Comparison of ENCODE assay signal across 25 mouse cellular contexts in genomic region chr13:80188734-80189133, GRCm38 (mm10).
DNase-seq lines count a peak whose midpoint lies in the region; ATAC-seq and TF ChIP-seq lines count a peak whose summit lies in the region.
"Had no signal": no experiment of that assay in that cellular context is flagged by ENCODE, and none has a peak within 500 bp of the region (broad histone marks: within the 10 kb centered on the region; RNA-seq: fewer than 3 reads in every experiment).

No protein-coding gene starts in this region.

- H3K4me1 ChIP-seq in forebrain, postnatal 0 days (ENCODE audit: insufficient read depth): no peaks in the 10 kb centered on the region
- no peaks in the 10 kb centered on the region for H3K4me1 ChIP-seq in forebrain, embryonic 10.5 days
- no peaks in the 10 kb centered on the region for H3K4me1 ChIP-seq in MEL (ENCODE audit: control insufficient read depth in 1 of 2, insufficient read depth in 2 of 2, low read length in 2 of 2)
- H3K4me1 ChIP-seq: embryonic facial prominence, embryonic 12.5 days; forebrain, embryonic 12.5 days; hindbrain, embryonic 12.5 days had no signal

- peak; percentile 2 for DNase-seq in forebrain, postnatal 0 days
- DNase-seq in forebrain, embryonic 10.5 days (ENCODE audit: extremely low spot score, low spot score): no peak
- no peak for DNase-seq in layer of hippocampus, adult 2 months (ENCODE audit: low spot score in 2 of 2)
- no peak for DNase-seq in layer of hippocampus, postnatal 25 days (ENCODE audit: extremely low spot score in 1 of 2, low spot score in 1 of 2)
- DNase-seq in 416B (ENCODE audit: low read depth) (peak; percentile 2), MEL (ENCODE audit: low read depth, low spot score) (no peak), MN1 (ENCODE audit: low spot score) (no peak)
- no peak for DNase-seq in heart, adult 18-20 months
- DNase-seq: adrenal gland, adult 2 months; adrenal gland, postnatal 25 days; cerebellum, adult 2 months; cerebellum, postnatal 10 days; embryo, embryonic 11 days; gastrocnemius, postnatal 14 days; heart, postnatal 10 days; heart, postnatal 4 days had no signal

- H3K27me3 ChIP-seq in forebrain, postnatal 0 days (ENCODE audit: insufficient read depth, low read length): no peaks in the 10 kb centered on the region
- H3K27me3 ChIP-seq in forebrain, embryonic 10.5 days (ENCODE audit: poor library complexity, severe bottlenecking): no peaks in the 10 kb centered on the region
- no peaks in the 10 kb centered on the region for H3K27me3 ChIP-seq in MEL (ENCODE audit: control insufficient read depth in 1 of 2, insufficient read depth in 2 of 2, low read length in 2 of 2)
- H3K27me3 ChIP-seq: CH12.LX; embryonic facial prominence, embryonic 12.5 days; forebrain, embryonic 12.5 days; hindbrain, embryonic 12.5 days; Patski had no signal

- no peak overlapping the region for H3K9ac ChIP-seq in forebrain, postnatal 0 days
- no peak overlapping the region for H3K9ac ChIP-seq in MEL (ENCODE audit: control insufficient read depth, low read depth, low read length, poor library complexity, severe bottlenecking)
- H3K9ac ChIP-seq: embryonic facial prominence, embryonic 12.5 days; forebrain, embryonic 12.5 days; hindbrain, embryonic 12.5 days had no signal

- peak; percentile 46 for TF ChIP-seq CTCF in forebrain, postnatal 0 days (IDR thresholded peaks at IDR 0.05; ENCODE audit: low read depth)
- peak; percentile 59 for TF ChIP-seq CTCF in layer of hippocampus, adult 2 months (conservative IDR thresholded peaks at IDR 0.05)
- peak in 1 of 3 experiments; percentile 11; a peak in 1 of 6 replicates for TF ChIP-seq CTCF in MEL (IDR thresholded peaks at IDR 0.05 in 2 of 3, conservative IDR thresholded peaks at IDR 0.05 in 1 of 3; ENCODE audit: control insufficient read depth in 1 of 3, insufficient read depth in 1 of 3, low read depth in 2 of 3, low read length in 3 of 3, poor library complexity in 1 of 3, severe bottlenecking in 1 of 3)

- H3K36me3 ChIP-seq in forebrain, postnatal 0 days (ENCODE audit: insufficient read depth): no peaks in the 10 kb centered on the region
- no peaks in the 10 kb centered on the region for H3K36me3 ChIP-seq in forebrain, embryonic 10.5 days (replicated peaks)
- no peaks in the 10 kb centered on the region for H3K36me3 ChIP-seq in MEL (ENCODE audit: control insufficient read depth in 1 of 2, insufficient read depth in 2 of 2, low read length in 2 of 2)
- H3K36me3 ChIP-seq: embryonic facial prominence, embryonic 12.5 days; forebrain, embryonic 12.5 days; G1E; hindbrain, embryonic 12.5 days had no signal

- H3K9me3 ChIP-seq in forebrain, postnatal 0 days (ENCODE audit: low read length): no peaks in the 10 kb centered on the region
- no peaks in the 10 kb centered on the region for H3K9me3 ChIP-seq in forebrain, embryonic 10.5 days
- no peaks in the 10 kb centered on the region for H3K9me3 ChIP-seq in MEL (replicated peaks; ENCODE audit: insufficient read depth, low read length)
- H3K9me3 ChIP-seq: embryonic facial prominence, embryonic 12.5 days; forebrain, embryonic 12.5 days; G1E; hindbrain, embryonic 12.5 days had no signal

- no peak for TF ChIP-seq EP300 in MEL (IDR thresholded peaks at IDR 0.05; ENCODE audit: low read depth in 1 of 2, low read length in 2 of 2)

- H3K4me2 ChIP-seq in forebrain, postnatal 0 days (ENCODE audit: low read depth): no peak overlapping the region
- H3K4me2 ChIP-seq: embryonic facial prominence, embryonic 12.5 days; forebrain, embryonic 12.5 days; hindbrain, embryonic 12.5 days had no signal

- ATAC-seq in forebrain, postnatal 0 days: no peak
- ATAC-seq: activated CD4-positive, CD25-positive, alpha-beta regulatory T cell, adult 4 months; forebrain, embryonic 16.5 days; intestine, embryonic 16.5 days; Patski had no signal

- no peaks in the 10 kb centered on the region for H3K79me2 ChIP-seq in MEL (ENCODE audit: control insufficient read depth, insufficient read depth, low read length, poor library complexity)

- TF ChIP-seq RAD21 in MEL (IDR thresholded peaks at IDR 0.05; ENCODE audit: low read depth, low read length): peak; percentile 15

- no peak overlapping the region for H3K4me3 ChIP-seq in forebrain, postnatal 0 days (ENCODE audit: low read depth, low read length)
- no peak overlapping the region for H3K4me3 ChIP-seq in forebrain, embryonic 10.5 days
- H3K4me3 ChIP-seq in layer of hippocampus, adult 2 months: no peak overlapping the region
- H3K4me3 ChIP-seq in MEL (ENCODE audit: control insufficient read depth in 1 of 2, insufficient read depth in 1 of 2, low read depth in 2 of 2, low read length in 2 of 2): no peak overlapping the region
- H3K4me3 ChIP-seq: embryonic facial prominence, embryonic 12.5 days; forebrain, embryonic 12.5 days; hindbrain, embryonic 12.5 days had no signal

- 79% methylated on average over 2 of the region's 2 CpGs for WGBS in forebrain, postnatal 0 days
- 94% methylated on average over 2 of the region's 2 CpGs for WGBS in forebrain, embryonic 10.5 days

- H3K27ac ChIP-seq in forebrain, postnatal 0 days (ENCODE audit: low read depth, low read length): no peak overlapping the region
- H3K27ac ChIP-seq in forebrain, embryonic 10.5 days: no peak overlapping the region
- H3K27ac ChIP-seq in layer of hippocampus, adult 2 months: no peak overlapping the region
- H3K27ac ChIP-seq in MEL (ENCODE audit: control insufficient read depth, low read depth, low read length): no peak overlapping the region
- H3K27ac ChIP-seq: embryonic facial prominence, embryonic 12.5 days; forebrain, embryonic 12.5 days; hindbrain, embryonic 12.5 days had no signal

- TF ChIP-seq POLR2A in MEL (IDR thresholded peaks at IDR 0.05; ENCODE audit: control insufficient read depth in 1 of 2, insufficient read depth in 1 of 2, low read depth in 1 of 2, low read length in 2 of 2, poor library complexity in 1 of 2): no peak

TF ChIP-seq in MEL, 35 proteins besides CTCF, POLR2A, EP300 and RAD21:
- TF ChIP-seq JUND (IDR thresholded peaks at IDR 0.05; ENCODE audit: low read depth, low read length) (no peak), ZNF384 (IDR thresholded peaks at IDR 0.05; ENCODE audit: low read depth, low read length) (0 out of 2 replicates have a peak, but pooled peaks have one; percentile 27), ELF1 (IDR thresholded peaks at IDR 0.05; ENCODE audit: low read depth, low read length) (no peak)

Comparison
In these comparisons a context has a peak if more than half of its experiments do, and no peak if none do; other contexts are left out.
1. DNase-seq: peak in forebrain, postnatal 0 days (single experiment) and 416B (single experiment); none in forebrain, embryonic 10.5 days (single experiment), layer of hippocampus, adult 2 months (0 of 2), layer of hippocampus, postnatal 25 days (0 of 2), MEL (single experiment), MN1 (single experiment) and heart, adult 18-20 months (0 of 2).